Mouse (Mus musculus): ENCODE data around the gene Atg5. TPM values are rescaled to one million over a fixed set of nuclear protein-coding genes. Genes with fewer than 3 reads are reported as not detected.

Atg5 gene
- polyA plus RNA-seq, 1 experiment from 2014 or later, result 37.5 TPM

DNA sequence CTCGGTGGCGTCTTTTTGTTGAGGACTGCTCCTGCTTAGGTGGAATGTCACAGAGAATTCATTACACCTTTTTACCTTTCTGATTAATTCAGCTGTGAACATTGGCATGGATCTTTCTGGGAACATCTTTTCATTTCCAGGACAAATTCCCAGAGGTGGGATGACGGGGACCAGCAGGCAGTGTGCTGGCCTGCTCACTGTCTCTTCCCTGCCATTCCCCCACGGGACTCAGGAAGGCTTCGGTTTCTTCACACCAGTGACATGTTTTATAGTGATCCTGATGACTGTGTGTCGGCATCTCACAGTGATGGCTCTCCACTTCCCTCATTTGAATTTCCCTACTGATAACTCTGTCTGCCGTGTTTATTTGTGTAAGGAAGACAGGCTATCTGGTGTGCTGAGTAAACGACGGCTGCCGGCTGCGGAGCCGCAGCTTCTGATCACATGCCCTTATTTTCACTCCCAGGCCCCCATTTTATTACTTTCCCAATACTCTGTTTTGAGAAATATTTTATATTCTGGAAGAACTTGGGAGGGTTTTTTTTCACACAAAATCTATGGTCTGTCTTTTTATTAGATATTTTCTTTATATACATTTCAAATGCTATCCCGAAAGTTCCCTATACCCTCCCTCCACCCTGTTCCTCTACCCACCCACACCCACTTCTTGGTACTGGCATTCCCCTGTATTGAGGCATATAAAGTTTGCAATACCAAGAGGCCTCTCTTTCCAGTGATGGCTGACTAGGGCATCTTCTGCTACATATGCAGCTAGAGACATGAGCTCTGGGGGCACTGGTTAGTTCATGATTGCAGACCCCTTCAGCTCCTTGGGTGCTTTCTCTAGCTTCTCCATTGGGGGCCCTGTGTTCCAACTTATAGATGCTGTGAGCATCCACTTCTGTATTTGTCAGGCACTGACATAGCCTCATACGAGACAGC, 80.6 kb downstream of the Atg5 start:
- Histone ChIP-seq H3K9me3 (ENCODE audit: control insufficient read depth, low read length) (no peaks in the 10 kb centered on the region), H3K4me2 (replicated peaks; ENCODE audit: low read depth) (no peak overlapping the region), H3K36me3 (ENCODE audit: control insufficient read depth, insufficient read depth, low read length) (no peaks in the 10 kb centered on the region), H3K9ac (ENCODE audit: low read length) (no peak overlapping the region), H3K27me3 (ENCODE audit: control insufficient read depth, insufficient read depth, low read length) (no peaks in the 10 kb centered on the region), H3K4me3 (ENCODE audit: low read depth, low read length) (no peak overlapping the region), H3K27ac (replicated peaks) (no peak overlapping the region), H3K4me1 (replicated peaks; ENCODE audit: control insufficient read depth, insufficient read depth) (no peaks in the 10 kb centered on the region)
- DNase-seq (ENCODE audit: low spot score) (no peak), ATAC-seq (ENCODE audit: low FRiP score, low TSS enrichment) (no peak)
- TF ChIP-seq CTCF (IDR thresholded peaks at IDR 0.05; ENCODE audit: low read depth), result no peak
- no peak for TF ChIP-seq EP300 (optimal IDR thresholded peaks at IDR 0.05)
- WGBS, result 59% methylated on average over 14 of the region's 14 CpGs

DNA sequence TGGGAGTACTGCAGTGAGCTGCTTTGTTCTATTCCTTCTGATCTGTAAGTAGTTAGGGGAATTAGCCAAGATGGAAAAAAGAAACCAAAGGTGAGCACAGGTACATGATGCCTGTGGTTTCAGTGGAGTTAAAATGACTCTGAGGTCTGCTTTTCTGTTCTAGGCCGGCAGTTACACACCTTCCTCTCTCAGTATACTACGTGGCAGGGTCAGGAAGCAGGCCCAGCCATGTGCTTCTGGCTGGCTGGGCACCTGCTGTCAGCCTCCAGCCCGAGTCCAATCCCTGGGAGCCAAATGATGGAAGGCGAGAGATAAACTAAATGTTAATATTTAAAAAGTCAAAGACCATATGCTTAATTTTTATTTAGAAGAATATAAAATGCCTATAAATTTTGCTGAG, 85.3 kb downstream of the Atg5 start:
- Histone ChIP-seq H3K4me3 (ENCODE audit: low read depth, low read length) (no peak overlapping the region), H3K4me2 (replicated peaks; ENCODE audit: low read depth) (no peak overlapping the region), H3K27me3 (ENCODE audit: control insufficient read depth, insufficient read depth, low read length) (no peaks in the 10 kb centered on the region), H3K9ac (ENCODE audit: low read length) (no peak overlapping the region), H3K36me3 (ENCODE audit: control insufficient read depth, insufficient read depth, low read length) (no peaks in the 10 kb centered on the region), H3K9me3 (ENCODE audit: control insufficient read depth, low read length) (no peaks in the 10 kb centered on the region), H3K4me1 (replicated peaks; ENCODE audit: control insufficient read depth, insufficient read depth) (no peaks in the 10 kb centered on the region), H3K27ac (replicated peaks) (no peak overlapping the region)
- no peak for ATAC-seq (ENCODE audit: low FRiP score, low TSS enrichment)
- WGBS, result 49% methylated on average over 4 of the region's 4 CpGs
- TF ChIP-seq EP300 (optimal IDR thresholded peaks at IDR 0.05) (no peak), CTCF (IDR thresholded peaks at IDR 0.05; ENCODE audit: low read depth) (no peak)
- DNase-seq (ENCODE audit: low spot score), result no peak

DNA sequence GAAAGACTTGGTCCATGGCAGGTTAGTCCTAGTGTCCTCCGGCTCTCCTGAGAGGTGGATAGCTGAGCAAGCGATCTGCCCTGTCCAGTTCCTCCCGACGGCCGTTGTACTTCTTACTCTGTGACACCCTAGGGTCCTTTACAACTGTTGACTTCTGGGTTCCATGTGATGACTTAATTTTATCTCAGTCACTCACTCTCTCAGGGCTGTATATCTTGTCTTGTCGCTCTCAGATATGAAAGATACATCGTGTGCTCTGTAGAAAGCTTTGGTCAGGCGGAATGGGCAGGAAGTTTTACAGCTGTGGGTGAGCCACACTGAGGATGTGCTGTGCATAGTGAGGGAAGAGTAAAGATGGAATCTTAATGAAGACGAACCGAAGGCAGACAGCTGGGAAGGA, 86.2 kb downstream of the Atg5 start:
- 82% methylated on average over 10 of the region's 10 CpGs for WGBS
- ATAC-seq (ENCODE audit: low FRiP score, low TSS enrichment), result no peak
- no peak overlapping the region for H3K9ac ChIP-seq (ENCODE audit: low read length)
- H3K36me3 ChIP-seq (ENCODE audit: control insufficient read depth, insufficient read depth, low read length), result no peaks in the 10 kb centered on the region
- TF ChIP-seq CTCF (IDR thresholded peaks at IDR 0.05; ENCODE audit: low read depth), result no peak
- no peak for TF ChIP-seq EP300 (optimal IDR thresholded peaks at IDR 0.05)
- no peak overlapping the region for H3K27ac ChIP-seq (replicated peaks)
- H3K4me3 ChIP-seq (ENCODE audit: low read depth, low read length), result no peak overlapping the region
- DNase-seq (ENCODE audit: low spot score), result no peak
- H3K4me2 ChIP-seq (replicated peaks; ENCODE audit: low read depth), result no peak overlapping the region
- no peaks in the 10 kb centered on the region for H3K27me3 ChIP-seq (ENCODE audit: control insufficient read depth, insufficient read depth, low read length)
- H3K9me3 ChIP-seq (ENCODE audit: control insufficient read depth, low read length), result no peaks in the 10 kb centered on the region
- H3K4me1 ChIP-seq (replicated peaks; ENCODE audit: control insufficient read depth, insufficient read depth), result no peaks in the 10 kb centered on the region

DNA sequence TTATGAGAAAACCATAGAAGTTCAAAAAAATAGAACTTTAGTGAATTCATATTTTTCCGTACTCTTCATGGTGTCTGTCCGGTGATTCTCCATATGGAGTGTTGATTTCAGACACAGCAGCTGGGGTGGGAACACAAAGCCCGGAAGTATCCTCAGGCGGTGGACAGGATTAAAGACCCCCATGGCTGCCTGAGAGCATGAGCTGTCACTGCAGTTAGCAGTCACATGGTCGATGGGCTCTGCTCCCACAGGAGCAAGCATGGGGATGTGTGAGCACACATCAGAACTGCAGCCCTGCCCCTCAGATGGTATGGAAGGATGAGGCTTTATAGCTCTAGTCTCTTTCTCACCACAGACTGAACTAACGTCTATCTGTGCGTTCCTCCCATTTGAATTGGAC, 87.1 kb downstream of the Atg5 start:
- H3K9ac ChIP-seq (ENCODE audit: low read length), result no peak overlapping the region
- TF ChIP-seq EP300 (optimal IDR thresholded peaks at IDR 0.05), result no peak
- no peak for TF ChIP-seq CTCF (IDR thresholded peaks at IDR 0.05; ENCODE audit: low read depth)
- no peak for ATAC-seq (ENCODE audit: low FRiP score, low TSS enrichment)
- H3K36me3 ChIP-seq (ENCODE audit: control insufficient read depth, insufficient read depth, low read length), result no peaks in the 10 kb centered on the region
- H3K4me2 ChIP-seq (replicated peaks; ENCODE audit: low read depth), result no peak overlapping the region
- H3K27me3 ChIP-seq (ENCODE audit: control insufficient read depth, insufficient read depth, low read length), result no peaks in the 10 kb centered on the region
- H3K9me3 ChIP-seq (ENCODE audit: control insufficient read depth, low read length), result no peaks in the 10 kb centered on the region
- no peak overlapping the region for H3K4me3 ChIP-seq (ENCODE audit: low read depth, low read length)
- H3K4me1 ChIP-seq (replicated peaks; ENCODE audit: control insufficient read depth, insufficient read depth), result no peaks in the 10 kb centered on the region
- DNase-seq (ENCODE audit: low spot score), result no peak
- H3K27ac ChIP-seq (replicated peaks), result no peak overlapping the region
- 78% methylated on average over 7 of the region's 7 CpGs for WGBS

DNA sequence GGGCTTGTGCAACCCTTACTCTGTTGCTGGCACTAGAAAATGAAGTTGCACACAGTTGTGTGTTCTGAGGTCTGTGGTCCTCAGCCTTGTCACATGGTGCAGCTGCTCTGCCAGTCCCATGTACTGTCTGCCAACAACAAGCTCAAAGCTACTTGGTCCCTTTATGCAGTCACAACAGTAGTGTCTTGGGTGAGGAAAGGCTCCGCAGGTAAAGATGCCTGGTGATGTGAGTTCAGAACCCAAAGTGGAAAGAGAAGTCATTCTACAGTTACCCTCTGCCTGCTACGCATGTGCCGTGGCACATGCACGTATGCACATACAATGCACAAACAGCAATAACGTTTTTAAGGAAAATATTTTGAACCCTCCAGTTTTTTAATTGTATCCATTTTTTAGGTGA, 88.5 kb downstream of the Atg5 start:
- Histone ChIP-seq H3K9me3 (ENCODE audit: control insufficient read depth, low read length) (no peaks in the 10 kb centered on the region), H3K27me3 (ENCODE audit: control insufficient read depth, insufficient read depth, low read length) (no peaks in the 10 kb centered on the region), H3K4me2 (replicated peaks; ENCODE audit: low read depth) (no peak overlapping the region), H3K36me3 (ENCODE audit: control insufficient read depth, insufficient read depth, low read length) (no peaks in the 10 kb centered on the region), H3K4me1 (replicated peaks; ENCODE audit: control insufficient read depth, insufficient read depth) (no peaks in the 10 kb centered on the region), H3K9ac (ENCODE audit: low read length) (no peak overlapping the region), H3K4me3 (ENCODE audit: low read depth, low read length) (no peak overlapping the region), H3K27ac (replicated peaks) (no peak overlapping the region)
- no peak for TF ChIP-seq CTCF (IDR thresholded peaks at IDR 0.05; ENCODE audit: low read depth)
- no peak for TF ChIP-seq EP300 (optimal IDR thresholded peaks at IDR 0.05)
- WGBS, result 88% methylated on average over 5 of the region's 5 CpGs
- no peak for ATAC-seq (ENCODE audit: low FRiP score, low TSS enrichment)
- no peak for DNase-seq (ENCODE audit: low spot score)

DNA sequence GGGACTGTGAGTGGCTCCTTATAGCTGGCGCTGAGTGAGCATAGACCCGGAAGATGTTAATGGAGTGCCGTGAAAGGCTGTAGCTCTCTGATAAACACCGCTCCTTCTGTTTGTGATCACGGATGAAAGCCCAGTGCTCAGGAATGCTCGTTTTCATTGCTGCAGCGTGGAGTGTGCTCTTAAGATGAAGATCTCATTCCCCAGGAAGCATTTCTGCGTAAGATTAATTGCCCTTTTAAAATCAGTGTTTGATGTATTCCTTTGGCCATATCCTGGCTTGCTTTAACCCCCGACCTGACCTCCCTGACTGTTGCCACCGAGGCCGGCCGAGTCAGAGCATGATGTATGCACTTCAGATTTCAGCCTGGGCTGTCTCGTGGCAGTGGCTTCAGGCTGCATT, 89.2 kb downstream of the Atg5 start:
- H3K9ac ChIP-seq (ENCODE audit: low read length), result no peak overlapping the region
- H3K4me3 ChIP-seq (ENCODE audit: low read depth, low read length), result no peak overlapping the region
- no peak for DNase-seq (ENCODE audit: low spot score)
- ATAC-seq (ENCODE audit: low FRiP score, low TSS enrichment), result no peak
- no peaks in the 10 kb centered on the region for H3K36me3 ChIP-seq (ENCODE audit: control insufficient read depth, insufficient read depth, low read length)
- no peaks in the 10 kb centered on the region for H3K27me3 ChIP-seq (ENCODE audit: control insufficient read depth, insufficient read depth, low read length)
- 33% methylated on average over 13 of the region's 13 CpGs for WGBS
- no peaks in the 10 kb centered on the region for H3K9me3 ChIP-seq (ENCODE audit: control insufficient read depth, low read length)
- no peak overlapping the region for H3K27ac ChIP-seq (replicated peaks)
- no peaks in the 10 kb centered on the region for H3K4me1 ChIP-seq (replicated peaks; ENCODE audit: control insufficient read depth, insufficient read depth)
- no peak for TF ChIP-seq EP300 (optimal IDR thresholded peaks at IDR 0.05)
- TF ChIP-seq CTCF (IDR thresholded peaks at IDR 0.05; ENCODE audit: low read depth), result no peak
- H3K4me2 ChIP-seq (replicated peaks; ENCODE audit: low read depth), result 0 out of 2 replicates have a peak overlapping the region, but pooled peaks have one; percentile 11
